Mouse (Mus musculus): Measurements from ENCODE around the gene Ankrd55. TPM values are rescaled to one million over a fixed set of nuclear protein-coding genes. Genes with fewer than 3 reads are reported as not detected.
"Not testable (repeated sequence)": the region's sequence is repeated elsewhere in the genome, so short reads cannot be mapped to it uniquely, and the experiment has no call there.

Ankrd55 gene
- polyA plus RNA-seq, 1 experiment from 2014 or later, result 0.24 TPM

DNA sequence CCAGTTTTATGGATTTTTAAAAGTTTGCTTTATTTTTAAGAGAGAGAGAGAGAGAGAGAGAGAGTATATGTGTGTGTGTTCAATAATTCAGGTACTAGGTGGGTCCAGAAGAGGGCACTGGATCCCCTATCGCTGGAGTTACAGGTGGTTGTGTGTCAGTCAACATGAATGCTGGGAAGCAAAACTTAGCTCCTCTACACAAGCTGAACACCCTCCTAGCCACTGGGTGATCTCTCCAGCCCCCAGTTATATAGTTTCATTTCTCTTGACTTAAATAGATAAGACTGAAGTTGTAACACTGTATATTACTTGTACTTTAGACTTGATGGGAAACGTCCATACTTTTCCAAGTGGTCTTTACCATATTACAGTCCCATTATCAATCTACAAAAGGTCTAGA is 136.0 kb downstream of the Ankrd55 start:
- H3K36me3 ChIP-seq, result no peaks in the 10 kb centered on the region
- H3K9me3 ChIP-seq, result no peaks in the 10 kb centered on the region
- no peak for ATAC-seq (ENCODE audit: insufficient read depth, low FRiP score, low read depth)
- WGBS, result 88% methylated on average over 2 of the region's 2 CpGs
- H3K9ac ChIP-seq, result no peak overlapping the region
- H3K4me2 ChIP-seq, result no peak overlapping the region
- no peak overlapping the region for H3K27ac ChIP-seq
- no peaks in the 10 kb centered on the region for H3K27me3 ChIP-seq (replicated peaks)
- no peaks in the 10 kb centered on the region for H3K4me1 ChIP-seq
- no peak overlapping the region for H3K4me3 ChIP-seq (replicated peaks)

GRCm38 (mm10) chr13:112424635-112425034 is 136.4 kb downstream of the Ankrd55 start:
- no peak overlapping the region for H3K4me3 ChIP-seq (replicated peaks)
- no peaks in the 10 kb centered on the region for H3K36me3 ChIP-seq
- no peak overlapping the region for H3K9ac ChIP-seq
- 73% methylated on average over 7 of the region's 7 CpGs for whole genome bisulfite sequencing
- no peak for ATAC-seq (ENCODE audit: insufficient read depth, low FRiP score, low read depth)
- H3K4me2 ChIP-seq, result no peak overlapping the region
- H3K27me3 ChIP-seq (replicated peaks), result no peaks in the 10 kb centered on the region
- no peaks in the 10 kb centered on the region for H3K4me1 ChIP-seq
- no peaks in the 10 kb centered on the region for H3K9me3 ChIP-seq
- H3K27ac ChIP-seq, result no peak overlapping the region

DNA sequence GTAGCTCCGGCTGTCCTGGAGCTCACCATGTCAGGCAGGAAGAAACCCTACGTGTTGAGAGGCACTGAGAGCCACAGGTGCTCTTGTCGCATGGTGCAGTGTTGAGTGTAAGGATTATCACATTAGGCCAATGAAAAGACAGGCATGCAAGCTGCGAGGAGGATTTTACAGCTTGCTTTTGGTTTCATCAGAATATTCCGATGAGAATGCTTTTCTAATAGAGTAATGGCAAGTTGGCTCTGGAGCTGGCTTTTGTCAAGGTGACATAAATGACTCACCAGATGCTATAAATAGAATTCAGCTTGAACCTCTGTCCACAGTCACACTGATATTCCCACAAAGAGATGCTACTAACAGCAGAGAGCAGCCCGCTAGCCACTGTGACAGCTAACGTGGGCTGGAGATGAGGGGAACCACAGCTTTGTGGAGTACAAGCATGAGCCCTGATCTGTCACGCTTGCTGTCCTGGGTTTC is 137.0 kb downstream of the Ankrd55 start:
- ATAC-seq (ENCODE audit: insufficient read depth, low FRiP score, low read depth), result no peak

DNA sequence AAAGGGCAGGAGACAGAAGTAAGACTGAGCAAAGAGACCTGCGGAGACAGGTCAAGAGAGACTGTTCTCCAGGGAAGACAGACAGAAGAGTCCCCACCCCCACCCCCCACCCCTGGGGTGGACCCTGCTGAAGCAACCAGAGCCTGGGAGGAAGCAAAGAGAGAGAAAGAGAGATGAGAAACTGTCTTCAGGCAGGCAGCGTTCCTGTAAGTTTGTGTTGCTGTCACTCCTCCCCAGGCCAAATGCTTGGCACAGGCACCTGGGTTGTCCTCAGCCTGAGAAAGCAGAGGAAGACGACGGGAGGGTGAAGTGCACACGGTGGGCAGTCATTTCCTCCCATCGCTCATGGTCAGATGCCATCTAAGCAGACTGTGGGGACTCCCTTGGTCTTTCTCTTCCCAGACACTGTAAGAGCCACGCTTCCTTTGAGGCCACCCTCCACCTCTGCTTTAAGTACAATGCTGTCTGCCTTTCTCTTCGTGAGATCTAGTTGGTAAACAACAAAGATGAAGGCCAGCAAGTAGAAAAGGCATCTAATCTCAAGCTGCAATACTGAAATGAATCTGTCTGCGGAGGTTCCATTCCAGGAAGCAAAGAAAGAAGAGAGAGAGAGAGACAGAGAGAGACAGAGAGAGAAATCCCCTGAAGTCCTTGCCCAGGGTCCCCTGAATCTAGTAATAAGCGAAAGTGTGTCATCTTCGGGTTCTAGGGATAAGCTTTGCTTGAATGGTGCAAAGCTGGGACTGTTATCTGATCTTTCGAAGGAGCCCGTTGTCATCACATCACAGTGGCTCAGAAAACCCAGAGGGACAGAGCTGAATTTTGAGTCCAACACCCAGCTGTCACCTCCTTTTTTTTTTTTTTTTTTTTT is 138.2 kb downstream of the Ankrd55 start:
- no peaks in the 10 kb centered on the region for H3K27me3 ChIP-seq (replicated peaks)
- H3K4me2 ChIP-seq, result no peak overlapping the region
- ATAC-seq (ENCODE audit: insufficient read depth, low FRiP score, low read depth), result no peak
- no peaks in the 10 kb centered on the region for H3K36me3 ChIP-seq
- H3K4me1 ChIP-seq, result no peaks in the 10 kb centered on the region
- no peak overlapping the region for H3K4me3 ChIP-seq (replicated peaks)
- no peak overlapping the region for H3K9ac ChIP-seq
- no peak overlapping the region for H3K27ac ChIP-seq
- H3K9me3 ChIP-seq, result no peaks in the 10 kb centered on the region
- WGBS, result 59% methylated on average over 13 of the region's 13 CpGs

More for the DNA sequence above, 137.0 kb downstream of the Ankrd55 start:
- WGBS, result 47% methylated on average over 8 of the region's 8 CpGs
- Histone ChIP-seq H3K9ac (no peak overlapping the region), H3K4me1 (no peaks in the 10 kb centered on the region), H3K27me3 (replicated peaks) (no peaks in the 10 kb centered on the region), H3K36me3 (no peaks in the 10 kb centered on the region), H3K4me3 (replicated peaks) (no peak overlapping the region), H3K27ac (no peak overlapping the region), H3K4me2 (no peak overlapping the region), H3K9me3 (no peaks in the 10 kb centered on the region)

GRCm38 (mm10) chr13:112427136-112427470 is 138.9 kb downstream of the Ankrd55 start:
- not testable (repeated sequence) for ATAC-seq (ENCODE audit: insufficient read depth, low FRiP score, low read depth); H3K27ac ChIP-seq; H3K4me3 ChIP-seq (replicated peaks); H3K27me3 ChIP-seq (replicated peaks); H3K4me1 ChIP-seq; H3K36me3 ChIP-seq; H3K9ac ChIP-seq; H3K9me3 ChIP-seq; H3K4me2 ChIP-seq
- 93% methylated on average over 4 of the region's 4 CpGs for WGBS

GRCm38 (mm10) chr13:112427521-112427920 is 139.3 kb downstream of the Ankrd55 start:
- Histone ChIP-seq H3K36me3 (no peaks in the 10 kb centered on the region), H3K4me3 (replicated peaks) (no peak overlapping the region), H3K9ac (no peak overlapping the region), H3K4me1 (no peaks in the 10 kb centered on the region), H3K27me3 (replicated peaks) (no peaks in the 10 kb centered on the region), H3K4me2 (no peak overlapping the region), H3K27ac (no peak overlapping the region), H3K9me3 (no peaks in the 10 kb centered on the region)
- 80% methylated on average over 15 of the region's 15 CpGs for WGBS
- ATAC-seq (ENCODE audit: insufficient read depth, low FRiP score, low read depth), result no peak

DNA sequence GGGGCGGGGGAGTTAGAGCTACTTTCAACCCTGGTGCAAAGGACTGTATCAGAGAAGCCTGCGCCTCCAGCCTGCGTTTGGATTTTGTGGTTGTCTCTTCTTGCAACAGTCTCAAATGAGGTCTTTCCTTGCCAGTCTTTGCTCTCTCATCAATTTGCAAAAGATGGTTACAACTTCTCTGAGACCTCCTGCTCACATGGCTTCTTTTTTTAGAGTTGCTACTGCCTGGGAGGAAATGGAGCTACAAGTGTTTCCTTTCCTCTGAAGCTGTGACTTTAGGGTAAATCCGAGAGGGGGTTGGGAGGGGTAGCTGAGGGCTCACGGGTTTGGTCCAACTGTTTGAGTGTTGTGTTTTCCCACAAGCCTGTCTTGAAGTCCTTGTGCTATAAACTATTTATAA is 145.0 kb downstream of the Ankrd55 start:
- 52% methylated on average over 5 of the region's 5 CpGs for WGBS
- ATAC-seq (ENCODE audit: insufficient read depth, low FRiP score, low read depth), result no peak
- H3K27ac ChIP-seq, result no peak overlapping the region
- no peaks in the 10 kb centered on the region for H3K36me3 ChIP-seq
- H3K4me2 ChIP-seq, result no peak overlapping the region
- no peaks in the 10 kb centered on the region for H3K9me3 ChIP-seq
- no peak overlapping the region for H3K9ac ChIP-seq
- H3K4me1 ChIP-seq, result no peaks in the 10 kb centered on the region
- H3K27me3 ChIP-seq (replicated peaks), result no peaks in the 10 kb centered on the region
- H3K4me3 ChIP-seq (replicated peaks), result no peak overlapping the region

Other genes with a start within 250 kb of the Ankrd55 start
- gene Il6st, start 175.6 kb downstream of the Ankrd55 start, polyA plus RNA-seq (2015; fragmentation: Nextera tagmentation; extraction: Ambion mirVana), result 37.4 and 39.0 TPM in 2 replicates